Mouse (Mus musculus): ENCODE data around the gene Vdr. TPM values are rescaled to one million over a fixed set of nuclear protein-coding genes. Genes with fewer than 3 reads are reported as not detected.

Gene Vdr
- total and polyA plus RNA-seq, 3 experiments, result 2.7 to 17.1 (median 6.6) TPM

DNA sequence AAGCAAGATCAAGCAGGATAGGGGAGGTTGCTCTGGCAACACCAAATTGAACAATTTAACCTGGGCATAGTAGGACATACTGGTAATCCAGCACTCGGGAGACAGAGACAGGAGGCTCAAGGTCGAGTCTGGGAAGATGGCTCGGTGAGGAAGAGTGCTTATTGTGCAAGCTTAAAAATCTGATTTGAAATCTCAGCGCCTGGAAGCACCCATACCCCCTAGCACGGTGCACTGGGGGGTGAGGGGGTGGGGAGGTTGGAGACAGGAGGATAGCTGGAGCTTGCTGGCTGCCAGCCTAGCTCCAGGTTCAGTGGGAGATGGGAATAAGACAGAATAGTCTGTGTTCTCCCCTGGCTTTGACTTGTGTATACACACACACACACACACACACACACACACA, 9.9 kb upstream of the Vdr start:
- DNase-seq, result no peak

GRCm38 (mm10) chr15:97919217-97919616, 8.8 kb upstream of the Vdr start:
- DNase-seq, result no peak

DNA sequence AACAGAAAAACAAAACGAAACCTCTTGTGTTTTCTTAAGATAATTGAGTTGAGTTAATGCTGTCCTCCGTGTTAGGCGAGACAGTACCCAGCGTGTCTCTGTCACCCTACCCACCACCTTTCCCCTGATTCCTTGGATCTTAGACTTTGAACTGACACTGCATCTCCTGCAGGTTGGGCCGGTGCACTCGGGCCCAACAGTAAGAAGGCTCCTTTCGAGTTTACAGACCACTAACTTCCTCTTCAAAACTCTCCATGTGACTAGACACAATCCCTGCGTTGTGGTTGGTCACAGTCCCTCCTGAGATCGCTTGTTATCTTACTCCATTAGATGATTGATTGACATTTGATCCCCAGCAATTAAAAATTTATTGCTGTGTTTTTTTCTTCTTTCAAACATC, 7.6 kb upstream of the Vdr start:
- no peak for DNase-seq

GRCm38 (mm10) chr15:97914331-97914747, 3.9 kb upstream of the Vdr start:
- DNase-seq, result peak; percentile 44

DNA sequence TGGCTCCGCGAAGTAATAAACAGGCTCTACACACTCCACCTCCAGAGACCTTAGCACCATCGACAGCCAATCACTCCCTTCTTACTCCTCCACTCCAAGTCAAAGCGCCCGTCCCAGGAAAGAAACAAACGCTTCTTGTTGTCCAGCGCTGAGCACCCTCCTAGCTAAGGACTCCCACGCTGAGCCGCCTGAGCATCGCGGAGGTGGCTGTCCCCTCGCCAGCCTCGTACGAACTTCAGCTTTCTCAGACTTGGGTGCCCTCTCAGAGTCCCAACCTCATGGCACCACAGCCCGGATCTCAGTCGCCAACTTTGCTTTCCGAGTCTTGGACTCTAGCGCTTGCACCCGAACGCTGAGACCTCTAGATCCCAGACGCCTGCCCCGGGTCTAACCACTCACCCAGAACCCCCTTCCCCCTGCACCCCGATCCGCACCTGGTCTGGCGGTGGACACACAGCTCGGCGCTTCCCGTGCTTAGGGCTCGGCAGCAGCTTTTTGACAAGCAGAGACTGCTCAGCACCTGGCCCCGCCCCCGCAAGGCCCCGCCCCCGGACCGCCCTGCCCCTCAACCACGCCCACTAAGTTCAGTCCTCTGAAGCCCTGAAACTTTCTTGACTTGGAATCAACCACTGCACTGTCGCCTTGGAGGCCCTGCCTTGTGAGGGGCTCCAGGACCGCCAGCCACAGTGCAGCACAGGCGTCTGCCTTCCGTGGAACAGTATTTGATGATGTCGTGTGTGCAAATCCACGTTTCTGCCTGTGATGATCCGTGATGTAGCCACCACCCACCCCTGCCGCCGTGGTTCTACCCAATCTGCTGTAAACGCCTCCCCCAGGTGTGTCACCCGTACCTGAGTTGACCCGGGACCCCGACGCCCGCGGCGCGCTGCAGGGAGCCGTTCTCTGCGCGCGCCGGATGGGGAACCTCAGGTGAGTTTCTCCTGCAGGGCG, 2.4 kb downstream of the Vdr start:
- peak; percentile 79 for DNase-seq

- DNase-seq, result peak; percentile 56
Measured at GRCm38 (mm10) chr15:97907202-97907601, 3.2 kb downstream of the Vdr start.

DNA sequence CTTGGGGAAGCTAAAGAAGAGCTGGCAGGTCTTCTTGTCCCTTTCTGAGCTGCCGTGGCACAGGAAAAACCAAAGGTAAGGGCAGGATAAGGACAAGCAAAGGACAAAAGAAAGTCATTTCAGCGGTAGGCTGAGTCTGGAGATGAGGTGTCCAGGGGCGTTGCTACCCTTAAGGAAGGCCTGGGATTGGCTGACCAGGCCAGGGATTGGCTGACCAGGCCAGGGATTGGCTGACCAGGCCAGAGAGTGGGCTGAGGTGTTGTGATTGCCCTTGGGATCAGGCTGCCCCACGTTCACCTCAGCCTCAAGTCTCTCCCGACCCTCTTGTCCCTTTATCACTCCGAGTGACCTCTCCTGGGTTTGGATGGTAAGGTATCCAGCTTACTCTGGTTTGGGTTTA, 5.1 kb downstream of the Vdr start:
- no peak for DNase-seq

- DNase-seq, result no peak
Measured at GRCm38 (mm10) chr15:97904339-97904991, 6.0 kb downstream of the Vdr start.

DNA sequence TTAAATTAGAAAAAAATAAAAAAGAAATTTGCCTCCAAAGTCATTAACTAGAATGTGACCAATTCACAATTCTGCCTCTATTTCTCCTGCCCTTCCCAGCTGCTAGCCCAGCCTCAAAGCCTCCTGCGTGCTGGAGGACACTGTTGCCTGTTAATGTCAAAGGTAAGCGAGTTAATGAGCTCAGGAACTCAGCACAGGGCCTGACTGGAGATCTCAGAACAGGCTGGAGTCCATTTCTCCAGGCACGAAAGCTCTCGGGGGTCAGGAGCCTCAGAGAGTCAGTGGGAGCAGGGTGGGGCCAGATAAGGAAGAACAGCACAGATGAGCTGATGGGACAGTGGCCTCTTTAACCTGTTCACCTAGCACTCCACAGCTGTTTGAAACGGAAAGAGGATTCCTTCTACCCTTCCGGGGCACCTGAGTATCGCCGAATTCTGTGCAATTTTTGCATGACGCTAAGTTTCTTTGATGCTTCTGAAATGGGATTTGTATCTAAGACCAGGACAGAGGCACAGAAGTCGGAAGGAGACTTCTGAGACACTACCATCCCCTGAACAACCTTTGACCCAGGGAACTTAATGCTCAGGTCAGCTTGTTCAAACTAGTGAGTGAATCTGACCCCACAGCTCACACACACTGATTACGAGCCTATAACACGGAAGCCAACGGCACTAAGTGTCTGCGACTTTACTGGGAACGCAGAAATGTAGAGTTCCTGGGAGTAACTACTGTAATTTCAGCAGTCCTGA, 7.0 kb downstream of the Vdr start:
- no peak for DNase-seq

GRCm38 (mm10) chr15:97900991-97901390, 9.4 kb downstream of the Vdr start:
- DNase-seq, result no peak

DNA sequence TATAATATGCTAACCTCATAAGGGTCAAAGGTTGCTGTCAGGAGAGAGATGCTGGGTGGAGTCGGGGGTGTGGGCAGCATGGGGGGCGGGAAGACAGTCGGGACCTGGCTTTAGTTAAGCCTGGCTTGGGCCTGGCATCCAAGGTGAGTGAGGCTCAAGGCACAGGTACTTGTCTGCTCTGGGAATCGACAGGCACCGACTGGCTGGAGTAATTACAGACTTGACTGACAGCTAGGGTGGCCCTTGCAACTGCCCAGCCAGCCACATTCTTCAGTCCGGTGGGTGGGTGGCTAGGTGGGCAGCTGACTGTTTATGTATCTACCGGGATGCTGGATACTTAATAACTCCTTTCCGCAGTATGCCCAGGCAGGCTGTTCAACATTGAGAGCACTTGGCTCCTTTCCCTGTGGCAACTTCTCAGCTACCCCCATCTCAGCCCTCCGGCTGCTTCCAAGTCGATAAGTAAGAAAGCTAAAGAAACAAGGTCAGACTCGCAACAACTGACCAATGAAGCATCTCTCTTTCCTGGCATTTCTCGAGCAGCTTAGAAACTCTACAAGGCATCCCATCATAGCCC, 10.0 kb downstream of the Vdr start:
- DNase-seq, result no peak

DNA sequence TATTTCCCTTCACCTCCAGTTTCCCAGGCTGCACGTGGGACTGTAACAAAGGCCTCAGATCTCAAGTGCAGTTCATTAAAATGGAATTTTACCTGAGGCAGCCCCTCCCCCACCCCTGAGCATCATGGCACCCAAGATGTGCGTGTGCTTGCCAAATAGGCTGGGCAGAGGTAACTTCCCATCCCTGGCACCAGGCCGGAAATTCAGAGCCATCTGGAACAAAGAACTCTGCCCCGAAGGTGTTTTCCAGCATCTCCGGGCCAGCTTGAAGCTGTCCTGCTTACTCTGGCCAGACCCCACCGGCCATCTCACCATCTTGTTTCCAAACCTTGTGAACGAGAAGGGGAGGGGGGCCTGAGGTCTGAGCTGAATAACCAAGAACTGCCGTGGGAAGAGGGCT, 10.7 kb downstream of the Vdr start:
- no peak for DNase-seq

DNA sequence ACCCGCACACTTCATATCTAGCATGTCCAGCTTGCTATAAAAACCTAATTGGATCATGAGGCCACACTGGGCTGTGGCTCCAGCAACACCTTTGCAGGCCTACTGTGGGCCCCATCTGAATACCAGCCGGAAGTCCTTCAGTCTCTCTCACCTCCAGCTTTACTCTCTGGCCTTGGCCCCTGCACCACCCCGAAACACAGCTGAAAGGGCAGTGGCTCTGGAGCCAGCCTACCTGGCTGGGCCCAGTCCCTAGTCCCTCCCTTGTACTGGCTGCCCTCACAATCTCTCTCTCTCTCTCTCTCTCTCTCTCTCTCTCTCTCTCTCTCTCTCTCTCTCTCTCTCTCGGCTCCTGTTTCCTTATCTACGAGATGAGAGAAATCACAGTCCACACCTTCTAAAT, 11.6 kb downstream of the Vdr start:
- DNase-seq, result no peak

DNA sequence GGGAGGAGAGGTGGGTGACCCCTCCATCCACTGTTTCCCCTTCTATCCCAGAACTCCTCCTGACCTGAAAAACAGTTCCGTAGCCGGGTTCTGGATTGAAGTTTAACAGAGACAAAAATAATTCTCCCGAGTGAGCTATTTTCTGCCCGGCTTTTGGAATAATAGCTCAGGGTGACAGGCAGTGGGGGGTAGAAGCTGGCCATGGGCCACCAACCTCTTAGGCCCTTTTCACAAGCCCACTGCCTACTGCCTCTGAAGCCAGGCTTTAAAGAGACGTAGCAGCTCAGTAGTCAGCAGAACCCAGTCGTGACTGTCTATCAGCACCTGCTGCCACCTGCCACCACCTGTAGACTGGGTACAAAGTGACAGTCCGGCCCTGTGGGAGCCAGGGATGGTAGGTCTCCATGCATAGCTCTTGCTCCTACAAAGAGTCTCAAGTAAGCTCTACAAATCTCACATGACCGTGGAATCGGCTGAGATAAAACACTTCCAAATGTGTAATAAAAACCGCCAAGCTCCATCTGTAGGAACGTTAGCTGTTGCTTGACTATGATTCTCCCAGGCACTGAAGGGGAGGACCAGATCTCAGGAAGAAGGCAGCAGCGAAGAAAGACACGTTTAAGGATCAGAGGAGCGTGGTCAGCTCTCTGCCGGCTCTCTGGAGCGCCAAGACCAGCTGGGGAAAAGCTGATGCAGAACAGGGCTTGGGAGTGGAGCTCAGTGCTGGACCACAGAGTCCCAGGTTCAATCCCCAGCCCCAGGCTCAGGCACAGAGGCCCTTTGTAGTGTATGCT, 13.4 kb downstream of the Vdr start:
- DNase-seq, result no peak

- no peak for DNase-seq
Measured at GRCm38 (mm10) chr15:97896347-97896746, 14.1 kb downstream of the Vdr start.

- DNase-seq, result no peak
Measured at GRCm38 (mm10) chr15:97895847-97896246, 14.6 kb downstream of the Vdr start.

DNA sequence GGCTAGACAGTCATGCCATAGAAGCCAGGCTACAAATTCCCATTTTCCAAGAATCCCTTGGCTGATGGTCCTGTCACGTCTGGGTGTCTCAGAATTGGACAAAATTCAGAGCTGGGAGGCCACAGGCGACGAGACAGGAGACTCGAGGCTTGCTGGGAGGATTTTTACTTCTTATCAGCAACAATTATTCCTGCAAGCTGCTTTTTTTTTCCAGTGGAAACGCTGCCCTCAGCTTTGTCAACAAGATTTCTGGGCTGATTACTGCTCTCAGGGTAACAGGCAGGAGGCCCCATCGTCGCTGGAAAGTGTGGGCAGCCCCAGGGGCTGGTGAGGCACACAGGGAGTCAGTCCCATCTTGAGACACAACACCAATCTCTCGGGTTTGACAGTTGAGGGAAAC, 17.9 kb downstream of the Vdr start:
- DNase-seq, result no peak

GRCm38 (mm10) chr15:97890450-97890849, 20.0 kb downstream of the Vdr start:
- DNase-seq, result peak; percentile 45

DNA sequence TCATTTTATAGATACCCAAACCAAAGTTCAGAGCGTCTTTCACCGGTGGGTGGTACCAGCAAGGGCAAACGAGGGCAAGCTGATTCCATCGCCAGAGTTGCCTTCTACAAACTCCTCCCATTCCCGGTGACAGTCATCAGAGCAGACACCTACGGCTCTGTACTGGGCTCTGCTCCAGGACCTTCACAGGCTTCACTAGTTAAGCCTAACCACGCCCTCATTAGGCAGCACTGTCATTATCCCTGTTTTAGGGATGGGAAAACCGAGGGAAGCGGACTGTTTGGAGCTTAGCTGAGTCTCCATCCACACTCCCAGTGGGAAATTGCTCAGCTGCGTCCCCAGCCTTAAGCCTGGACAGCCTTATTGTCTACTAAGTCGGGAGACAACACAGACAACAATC, 20.4 kb downstream of the Vdr start:
- DNase-seq, result peak; percentile 58

GRCm38 (mm10) chr15:97887541-97888016, 22.9 kb downstream of the Vdr start:
- no peak for DNase-seq

GRCm38 (mm10) chr15:97881423-97881822, 29.0 kb downstream of the Vdr start:
- DNase-seq, result no peak
